Mouse (Mus musculus) midbrain, embryonic 14.5 days (tissue): ENCODE results near the gene Arhgap19. TPM values are rescaled to one million over a fixed set of nuclear protein-coding genes. Genes with fewer than 3 reads are reported as not detected.
"Not testable (repeated sequence)": the region's sequence is repeated elsewhere in the genome, so short reads cannot be mapped to it uniquely, and the experiment has no call there.

Experiments used
- ATAC-seq: fragments of 200-750 bp; cut with Nextera tagmentation; 2 replicates; pipeline ENCODE4 v1.8.0; 2017; ENCODE audit warnings: moderate number of reproducible peaks, moderate library complexity; ENCODE audit not compliant: low FRiP score, low TSS enrichment
- DNase-seq: peaks from one replicate; pipeline ENCODE4 v3.0.0-alpha.2; 2015
- H3K27ac ChIP-seq: fragments of 300-500 bp; sonication (generic); replicated peaks from 2 replicates; pipeline ENCODE4 v1.5.1; 2014; ENCODE audit warnings: mild to moderate bottlenecking, low read depth, low read length, moderate library complexity
- H3K27me3 ChIP-seq: fragments of 300-500 bp; sonication (generic); 2 replicates; pipeline ENCODE4 v1.6.1; 2014; ENCODE audit warnings: low read length, control low read depth, mixed read lengths; ENCODE audit not compliant: control insufficient read depth, insufficient read depth
- H3K36me3 ChIP-seq: fragments of 300-500 bp; sonication (generic); 2 replicates; pipeline ENCODE4 v1.6.1; 2014; ENCODE audit warnings: low read length, control low read depth; ENCODE audit not compliant: control insufficient read depth, insufficient read depth
- H3K4me1 ChIP-seq: fragments of 300-500 bp; sonication (generic); 2 replicates; pipeline ENCODE4 v1.6.1; 2014; ENCODE audit warnings: mild to moderate bottlenecking, antibody characterized with exemption, low read length, control low read depth; ENCODE audit not compliant: control insufficient read depth, insufficient read depth
- H3K4me2 ChIP-seq: fragments of 300-500 bp; sonication (generic); 2 replicates; pipeline ENCODE4 v1.6.1; 2014; ENCODE audit warnings: mild to moderate bottlenecking, low read length, moderate library complexity
- H3K4me3 ChIP-seq: fragments of 300-500 bp; sonication (generic); replicated peaks from 2 replicates; pipeline ENCODE4 v1.5.1; 2014; ENCODE audit warnings: low read depth, low read length
- H3K9ac ChIP-seq: fragments of 300-500 bp; sonication (generic); replicated peaks from 2 replicates; pipeline ENCODE4 v1.6.1; 2014; ENCODE audit warnings: mild to moderate bottlenecking, low read length, moderate library complexity
- H3K9me3 ChIP-seq: fragments of 300-500 bp; sonication (generic); 2 replicates; pipeline ENCODE4 v1.6.1; 2016; ENCODE audit warnings: low read length, control low read depth, mixed read lengths; ENCODE audit not compliant: control insufficient read depth
- WGBS: fragments of 180-500 bp; shearing (Covaris S2); extraction: QIAGEN DNeasy Blood & Tissue Kit; methylation state at CpG from one replicate; pipeline ENCODE4 v1.1.7; 2014; 5-methylcytosine and 5-hydroxymethylcytosine counted together
- polyA plus RNA-seq: library from polyadenylated mRNA; unstranded; fragments of >200 nt; fragmentation: Nextera tagmentation; extraction: Ambion mirVana; gene quantifications from 2 replicates; pipeline ENCODE4 v1.2.1, GENCODE M21; 2014

The Arhgap19 gene
- 4.7 and 8.5 TPM in 2 replicates for polyA plus RNA-seq

DNA sequence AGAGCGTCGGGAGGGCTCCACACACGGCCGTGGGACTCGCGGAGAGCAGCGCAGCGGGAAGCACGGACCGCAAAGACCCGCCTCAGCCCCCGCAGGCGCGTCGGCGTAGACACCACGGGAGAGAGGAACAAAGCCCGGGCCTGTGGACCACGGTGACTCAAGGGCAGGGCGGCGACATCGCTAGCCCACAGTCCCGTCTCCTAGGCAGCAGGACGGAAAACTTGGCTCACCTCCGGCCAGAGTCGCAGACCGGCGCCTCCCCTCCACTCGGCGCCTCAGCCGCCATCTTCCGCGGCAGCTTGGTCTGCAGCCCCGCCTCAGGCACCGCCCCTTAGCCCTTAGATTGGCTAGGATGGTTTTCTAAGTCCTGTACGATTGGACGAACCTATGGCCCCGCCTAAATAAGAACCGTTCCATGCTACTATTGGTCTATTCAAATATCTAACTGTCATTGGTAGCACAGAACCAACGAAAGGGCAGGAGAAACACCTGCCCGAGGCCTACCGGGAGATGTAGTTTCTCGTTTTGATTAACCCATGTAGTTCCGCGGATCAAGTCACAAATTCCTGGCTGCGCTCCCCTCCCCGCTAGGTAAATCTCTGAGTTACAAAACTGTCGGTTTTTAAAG lies at the start of gene Arhgap19:
Arhgap19 (minus strand) TSS at position 306 of the 628 bp plus-strand sequence.
- H3K36me3 ChIP-seq, result no peaks in the 10 kb centered on the region
- no peaks in the 10 kb centered on the region for H3K27me3 ChIP-seq
- peak within 1 kb of the TSS; percentile 62 for H3K4me2 ChIP-seq
- peak within 1 kb of the TSS; percentile 78 for H3K4me3 ChIP-seq
- peak within 1 kb of the TSS; percentile 49 for H3K27ac ChIP-seq
- WGBS, result under 1% methylated on average over 48 of the region's 48 CpGs
- DNase-seq, result peak; percentile 97
- H3K4me1 ChIP-seq, result peaks cover 4% of the 10 kb centered on the region; the same call in 1 of the 2 replicates
- H3K9ac ChIP-seq, result peak within 1 kb of the TSS; percentile 59
- no peaks in the 10 kb centered on the region for H3K9me3 ChIP-seq
- ATAC-seq, result peak; percentile 100

DNA sequence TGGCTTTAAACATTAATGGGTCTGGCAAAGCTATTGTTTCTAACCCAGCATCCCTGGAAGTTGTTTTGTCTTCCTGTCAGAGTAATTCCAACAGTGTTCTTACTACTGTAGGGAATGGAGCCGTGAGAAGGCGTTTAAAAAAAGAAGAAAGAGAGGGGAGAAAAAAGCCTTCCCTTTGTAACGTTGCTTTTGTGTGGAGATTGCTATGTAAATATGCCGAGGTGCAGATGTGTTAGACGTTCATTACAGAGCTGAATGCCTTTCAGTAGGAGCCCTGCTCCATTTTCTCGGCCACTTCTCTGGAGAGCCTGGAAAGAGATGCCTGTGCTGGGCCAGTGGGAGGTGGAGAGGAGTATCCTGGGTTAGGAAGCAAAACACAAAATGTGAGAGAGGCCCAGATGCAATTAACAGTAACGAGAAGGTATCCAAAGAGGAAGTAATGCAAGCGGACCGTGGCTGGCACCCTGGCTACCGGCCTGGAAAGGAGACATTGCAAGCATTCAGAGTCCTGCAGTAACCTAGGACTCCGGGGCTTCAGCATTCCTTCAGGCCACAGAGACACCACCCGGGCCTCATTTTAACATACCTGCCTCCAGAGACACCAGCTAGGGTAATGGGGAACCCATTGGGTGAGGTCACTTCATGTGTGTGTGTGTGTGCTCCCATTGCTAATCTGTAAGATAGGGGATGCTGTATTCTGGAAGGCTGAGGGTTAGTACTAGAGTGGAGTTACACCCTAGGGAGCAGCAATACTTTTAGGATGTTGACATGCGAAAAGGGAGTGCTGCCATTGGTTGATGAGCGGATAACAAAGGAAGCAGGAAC lies 49.1 kb upstream of the Arhgap19 start:
- no peaks in the 10 kb centered on the region for H3K27me3 ChIP-seq
- whole genome bisulfite sequencing, result 13% methylated on average over 14 of the region's 14 CpGs
- no peak overlapping the region for H3K4me3 ChIP-seq
- no peaks in the 10 kb centered on the region for H3K9me3 ChIP-seq
- ATAC-seq, result no peak
- H3K4me2 ChIP-seq, result peak overlapping the region; percentile 18
- H3K27ac ChIP-seq, result peak overlapping the region; percentile 75
- H3K4me1 ChIP-seq, result peaks cover 24% of the 10 kb centered on the region
- no peak overlapping the region; the same call in 1 of the 2 replicates for H3K9ac ChIP-seq
- H3K36me3 ChIP-seq, result no peaks in the 10 kb centered on the region
- peak; percentile 55 for DNase-seq

DNA sequence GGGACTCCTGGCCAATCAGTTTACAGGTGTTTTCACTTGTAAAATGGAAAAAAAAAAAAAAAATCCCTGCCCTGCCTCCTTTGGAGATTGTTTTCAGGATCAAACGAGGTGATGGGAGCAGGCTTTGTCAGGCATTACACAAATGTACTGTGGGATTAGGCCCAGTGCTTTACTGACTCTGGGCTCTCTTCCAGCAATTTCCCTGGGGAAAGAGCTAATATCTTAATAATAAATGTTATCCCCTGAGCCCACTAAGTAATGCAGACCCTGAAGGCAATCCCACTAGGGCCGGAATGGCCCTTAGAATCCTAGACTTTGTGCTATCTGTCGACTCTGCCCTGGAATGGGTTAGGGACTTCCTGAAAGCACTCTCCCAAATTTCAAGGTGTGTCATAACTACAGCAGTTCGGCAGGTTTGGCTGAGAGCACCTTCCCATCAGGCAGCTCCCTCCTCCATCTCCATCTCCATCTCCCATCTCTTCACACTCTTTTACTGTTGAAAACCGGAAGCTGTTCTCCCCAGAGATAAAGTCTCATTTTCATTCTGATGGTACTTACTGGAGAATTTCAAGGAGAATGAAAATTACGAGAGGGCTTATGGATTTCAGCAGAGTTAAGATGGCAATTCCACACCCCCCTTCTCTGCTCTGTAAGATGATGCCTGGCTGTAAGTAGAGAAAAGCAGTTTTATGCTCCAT lies 48.3 kb upstream of the Arhgap19 start:
- peaks cover 26% of the 10 kb centered on the region for H3K4me1 ChIP-seq
- peak overlapping the region; percentile 18 for H3K4me2 ChIP-seq
- peak overlapping the region; percentile 75 for H3K27ac ChIP-seq
- H3K27me3 ChIP-seq, result no peaks in the 10 kb centered on the region
- H3K4me3 ChIP-seq, result no peak overlapping the region
- 5% methylated on average over 6 of the region's 6 CpGs for WGBS
- no peaks in the 10 kb centered on the region for H3K36me3 ChIP-seq
- peak; percentile 71 for DNase-seq
- ATAC-seq, result no peak
- H3K9ac ChIP-seq, result no peak overlapping the region; the same call in 1 of the 2 replicates
- H3K9me3 ChIP-seq, result no peaks in the 10 kb centered on the region

DNA sequence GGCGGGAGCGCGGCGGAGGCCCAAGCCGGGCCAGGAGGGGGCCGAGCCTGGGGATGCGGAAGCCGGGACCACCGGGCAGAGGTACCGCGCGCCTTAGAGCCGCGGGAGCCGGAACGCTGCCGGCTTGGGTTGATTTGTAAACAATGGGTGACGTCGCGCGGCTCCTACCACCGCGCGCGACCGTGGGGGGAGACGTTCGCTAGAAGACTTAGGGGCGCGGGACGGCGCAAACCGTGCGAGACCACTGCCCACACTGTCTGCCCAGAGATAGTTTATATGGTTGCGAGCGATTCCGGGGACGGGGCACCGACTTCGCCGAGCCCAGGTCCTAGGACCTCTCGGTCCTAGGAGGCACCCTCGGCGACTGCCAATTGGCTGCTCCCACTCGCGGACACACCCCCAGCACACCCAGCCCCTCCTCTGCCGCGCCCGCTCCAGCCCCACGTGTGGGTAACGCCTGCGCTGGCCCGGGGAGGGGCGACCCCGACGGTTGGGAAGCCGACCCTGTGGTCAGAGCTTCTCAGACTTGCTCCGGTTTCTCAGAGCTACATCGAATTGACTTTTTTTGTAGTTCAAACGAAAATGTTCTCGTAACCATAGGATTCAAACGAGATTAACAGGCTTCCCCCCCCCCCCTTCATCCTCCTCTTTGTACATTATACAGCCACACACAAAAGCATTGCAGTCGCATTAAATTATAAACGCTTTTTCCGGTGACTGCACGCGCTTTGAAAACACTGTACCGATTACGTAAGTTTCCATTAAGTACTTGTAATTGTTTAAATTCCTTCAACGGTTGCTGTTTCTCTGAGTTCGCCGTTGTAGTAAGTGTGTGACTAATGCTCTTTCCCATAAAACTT lies 46.4 kb upstream of the Arhgap19 start, which contains the start of gene Frat2:
Frat2 (minus strand) TSS at position 141 of the 860 bp plus-strand sequence.
- ATAC-seq, result peak; percentile 96
- no peaks in the 10 kb centered on the region for H3K9me3 ChIP-seq
- H3K9ac ChIP-seq, result peak within 1 kb of the TSS; percentile 75
- under 1% methylated on average over 72 of the region's 72 CpGs for WGBS
- H3K4me2 ChIP-seq, result peak within 1 kb of the TSS; percentile 94
- peak within 1 kb of the TSS; percentile 94 for H3K27ac ChIP-seq
- H3K36me3 ChIP-seq, result no peaks in the 10 kb centered on the region
- H3K27me3 ChIP-seq, result no peaks in the 10 kb centered on the region
- peak within 1 kb of the TSS; percentile 79 for H3K4me3 ChIP-seq
- peaks cover 26% of the 10 kb centered on the region for H3K4me1 ChIP-seq
- DNase-seq, result peak; percentile 94

DNA sequence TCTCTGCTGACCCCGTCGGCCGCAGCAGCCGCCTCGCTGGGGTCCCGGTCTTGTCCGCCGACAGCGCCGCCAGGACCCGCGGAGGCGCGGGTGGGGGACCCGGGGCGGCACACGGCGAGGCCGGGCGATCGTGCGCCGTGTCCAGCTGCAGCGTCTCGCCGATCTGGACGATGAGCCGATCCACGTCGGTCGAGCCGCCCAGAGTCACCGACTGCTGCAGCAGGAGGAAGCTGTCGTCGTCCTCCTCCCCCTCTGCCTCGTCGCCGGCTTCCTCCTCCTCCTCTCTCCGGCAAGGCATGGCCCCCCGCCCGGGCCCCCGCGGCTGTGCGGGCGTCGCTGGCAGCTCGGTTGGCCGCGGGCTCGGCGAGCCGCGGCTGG lies 45.8 kb upstream of the Arhgap19 start:
- ATAC-seq, result peak; percentile 65
- DNase-seq, result peak; percentile 73
- peak overlapping the region; percentile 75 for H3K9ac ChIP-seq
- not testable (repeated sequence) for H3K27me3 ChIP-seq, H3K9me3 ChIP-seq, H3K36me3 ChIP-seq
- H3K4me3 ChIP-seq, result peak overlapping the region; percentile 79
- under 1% methylated on average over 53 of the region's 53 CpGs for WGBS
- peaks cover 26% of the 10 kb centered on the region for H3K4me1 ChIP-seq
- H3K27ac ChIP-seq, result peak overlapping the region; percentile 94
- peak overlapping the region; percentile 94 for H3K4me2 ChIP-seq

DNA sequence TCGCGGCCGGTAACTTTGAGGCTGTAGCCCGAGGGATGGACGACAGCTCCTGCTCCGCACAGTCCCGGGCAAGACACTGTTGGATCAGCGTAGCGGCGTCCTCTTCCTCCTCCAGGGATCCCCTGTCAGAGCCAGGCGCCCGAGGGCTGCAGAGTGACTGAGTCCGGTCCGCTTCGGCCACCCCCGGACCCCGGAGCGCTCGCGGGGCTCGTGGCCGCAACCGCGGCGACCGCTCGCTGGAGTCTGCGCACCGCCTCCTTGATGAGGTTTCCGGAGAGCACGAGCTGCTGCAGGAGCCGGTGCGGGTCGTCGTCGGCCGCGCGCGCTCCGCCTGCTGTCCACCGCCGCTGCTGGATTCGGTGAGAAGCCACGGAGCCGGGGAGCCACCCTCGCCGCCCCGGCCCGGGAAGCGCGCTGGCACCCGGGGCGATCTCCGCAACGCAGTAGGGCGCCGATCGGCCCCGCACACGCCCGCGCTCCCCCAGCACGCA lies 45.3 kb upstream of the Arhgap19 start:
- ATAC-seq (peak; percentile 17), DNase-seq (peak; percentile 73)
- Histone ChIP-seq H3K9me3 (no peaks in the 10 kb centered on the region), H3K27me3 (no peaks in the 10 kb centered on the region), H3K4me1 (peaks cover 26% of the 10 kb centered on the region), H3K4me3 (peak overlapping the region; percentile 79), H3K36me3 (no peaks in the 10 kb centered on the region), H3K4me2 (peak overlapping the region; percentile 94), H3K9ac (peak overlapping the region; percentile 75), H3K27ac (peak overlapping the region; percentile 94)
- 0% methylated on average over 64 of the region's 64 CpGs for WGBS

DNA sequence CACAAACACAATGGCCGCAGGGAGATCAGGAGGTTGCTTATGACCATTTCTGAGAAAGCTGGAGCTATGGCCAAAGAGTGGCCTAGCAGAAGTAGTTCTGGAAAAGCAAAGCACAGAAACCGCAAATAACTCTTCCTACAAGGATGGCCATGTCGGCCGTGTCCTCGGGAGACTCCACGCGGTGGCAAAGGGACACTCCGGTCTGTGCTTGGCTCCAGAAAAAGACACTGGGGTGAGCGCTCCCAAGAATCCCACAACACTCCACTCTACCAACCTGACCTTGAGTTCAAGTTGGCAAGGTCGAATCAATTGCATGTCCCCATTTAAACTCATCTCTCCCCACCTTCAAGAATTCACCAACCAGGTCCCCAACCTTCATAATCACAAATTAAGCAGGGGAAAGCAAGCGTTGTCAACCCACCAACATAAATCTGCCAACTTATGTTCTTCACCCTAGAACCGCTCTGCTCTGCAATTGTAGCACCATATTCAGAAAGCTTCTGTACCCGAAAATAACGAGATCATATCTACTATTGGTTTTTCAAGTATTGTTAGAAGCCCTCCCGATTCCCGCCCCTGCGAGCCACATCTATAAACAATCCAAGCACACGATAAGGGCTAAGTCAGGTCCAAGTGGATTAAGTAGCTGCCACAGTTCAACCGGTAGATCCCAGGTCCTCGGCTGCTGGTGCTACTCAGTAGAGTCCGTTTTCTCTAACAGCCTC lies 44.7 kb upstream of the Arhgap19 start:
- H3K4me2 ChIP-seq, result peak overlapping the region; percentile 94
- peak overlapping the region; percentile 94 for H3K27ac ChIP-seq
- WGBS, result 10% methylated on average over 21 of the region's 21 CpGs
- peak; percentile 54 for DNase-seq
- peak overlapping the region; percentile 75 for H3K9ac ChIP-seq
- no peaks in the 10 kb centered on the region for H3K27me3 ChIP-seq
- peak overlapping the region; percentile 79 for H3K4me3 ChIP-seq
- H3K4me1 ChIP-seq, result peaks cover 26% of the 10 kb centered on the region
- H3K9me3 ChIP-seq, result no peaks in the 10 kb centered on the region
- H3K36me3 ChIP-seq, result no peaks in the 10 kb centered on the region
- no peak for ATAC-seq
